In genomic region chr13:104101606-104102235, GRCm38 (mm10) we compare ENCODE assay signal across 15 mouse cellular contexts.
"Had no signal": no experiment of that assay in that cellular context is flagged by ENCODE, and none has a peak within 500 bp of the region (broad histone marks: within the 10 kb centered on the region; RNA-seq: fewer than 3 reads in every experiment).

No protein-coding gene starts in this region.

- H3K4me2 ChIP-seq: limb, embryonic 12.5 days; liver, embryonic 13.5 days; lung, embryonic 15.5 days; midbrain, embryonic 13.5 days; neural tube, embryonic 15.5 days had no signal

- H3K9me3 ChIP-seq: liver, embryonic 13.5 days; lung, embryonic 15.5 days; neural tube, embryonic 15.5 days had no signal

- H3K36me3 ChIP-seq: limb, embryonic 12.5 days; lung, embryonic 15.5 days had no signal

- DNase-seq: kidney, postnatal 25 days; layer of hippocampus, adult 9-11 months; layer of hippocampus, postnatal 36 days; liver; liver, embryonic 13.5 days; liver, postnatal 0 days; lung, postnatal 14 days; thymus, postnatal 4 days had no signal

- H3K27ac ChIP-seq: limb, embryonic 12.5 days; liver, embryonic 13.5 days; lung, embryonic 15.5 days; macrophage; midbrain, embryonic 13.5 days; neural tube, embryonic 15.5 days; stomach, postnatal 0 days had no signal

- H3K4me3 ChIP-seq: limb, embryonic 12.5 days; liver, embryonic 13.5 days; lung, embryonic 15.5 days; midbrain, embryonic 13.5 days; myocyte; neural tube, embryonic 15.5 days had no signal

- H3K27me3 ChIP-seq: limb, embryonic 12.5 days; liver, embryonic 13.5 days; lung, embryonic 15.5 days; midbrain, embryonic 13.5 days; neural tube, embryonic 15.5 days had no signal

- ATAC-seq: liver, postnatal 0 days; midbrain, embryonic 13.5 days had no signal

- H3K4me1 ChIP-seq: limb, embryonic 12.5 days; liver, embryonic 13.5 days; midbrain, embryonic 13.5 days; neural tube, embryonic 15.5 days had no signal

- H3K9ac ChIP-seq: limb, embryonic 12.5 days; liver, embryonic 13.5 days; liver, postnatal 0 days; lung, embryonic 15.5 days; midbrain, embryonic 13.5 days; neural tube, embryonic 15.5 days had no signal
